Comparison of ENCODE assay signal across 29 mouse cellular contexts in genomic region chr17:7240526-7240925, GRCm38 (mm10).
DNase-seq lines count a peak whose midpoint lies in the region; ATAC-seq and TF ChIP-seq lines count a peak whose summit lies in the region.
"Had no signal": no experiment of that assay in that cellular context is flagged by ENCODE, and none has a peak within 500 bp of the region (broad histone marks: within the 10 kb centered on the region; RNA-seq: fewer than 3 reads in every experiment).

No protein-coding gene starts in this region.

- no peak overlapping the region for H3K4me2 ChIP-seq in forebrain, postnatal 0 days (ENCODE audit: low read depth)
- no peak overlapping the region for H3K4me2 ChIP-seq in forebrain, embryonic 15.5 days (replicated peaks)
- H3K4me2 ChIP-seq: embryonic facial prominence, embryonic 13.5 days; heart, embryonic 11.5 days; hindbrain, embryonic 13.5 days; intestine, embryonic 15.5 days had no signal

- no peaks in the 10 kb centered on the region for H3K9me3 ChIP-seq in forebrain, postnatal 0 days (ENCODE audit: low read length)
- no peaks in the 10 kb centered on the region for H3K9me3 ChIP-seq in forebrain, embryonic 15.5 days
- no peaks in the 10 kb centered on the region for H3K9me3 ChIP-seq in ES-Bruce4 (replicated peaks; ENCODE audit: control insufficient read depth, insufficient read depth, low read length, poor library complexity, severe bottlenecking)
- H3K9me3 ChIP-seq in ES-E14 (ENCODE audit: control insufficient read depth, insufficient read depth, low read depth, low read length) = no peaks in the 10 kb centered on the region
- H3K9me3 ChIP-seq: embryonic facial prominence, embryonic 13.5 days; hindbrain, embryonic 10.5 days; hindbrain, embryonic 13.5 days; intestine, embryonic 15.5 days had no signal

- 0 out of 2 replicates have a peak overlapping the region, but pooled peaks have one; percentile 21 for H3K27ac ChIP-seq in forebrain, postnatal 0 days (ENCODE audit: low read depth, low read length)
- no peak overlapping the region for H3K27ac ChIP-seq in forebrain, embryonic 15.5 days (replicated peaks)
- peak overlapping the region; percentile 86 for H3K27ac ChIP-seq in ES-Bruce4 (ENCODE audit: insufficient read depth, low read length)
- no peak overlapping the region for H3K27ac ChIP-seq in ES-E14 (ENCODE audit: insufficient read depth, low read depth, low read length, poor library complexity, severe bottlenecking)
- H3K27ac ChIP-seq: embryonic facial prominence, embryonic 10.5 days; embryonic facial prominence, embryonic 13.5 days; hindbrain, embryonic 10.5 days; hindbrain, embryonic 13.5 days; intestine, embryonic 15.5 days had no signal

- peak; percentile 92 for TF ChIP-seq EP300 in ES-Bruce4 (IDR thresholded peaks at IDR 0.05; ENCODE audit: insufficient read depth, low read depth, low read length)

- H3K4me1 ChIP-seq in forebrain, postnatal 0 days (ENCODE audit: insufficient read depth) = no peaks in the 10 kb centered on the region
- H3K4me1 ChIP-seq in forebrain, embryonic 15.5 days = no peaks in the 10 kb centered on the region
- peaks cover 1% of the 10 kb centered on the region for H3K4me1 ChIP-seq in ES-Bruce4 (ENCODE audit: control insufficient read depth, insufficient read depth, low read length)
- H3K4me1 ChIP-seq in ES-E14 (ENCODE audit: control insufficient read depth in 2 of 2, insufficient read depth in 2 of 2, low read length in 2 of 2, poor library complexity in 1 of 2) = peaks cover 4 to 18% of the 10 kb centered on the region in 2 experiments; a peak in 2 of 4 replicates
- H3K4me1 ChIP-seq: embryonic facial prominence, embryonic 13.5 days; hindbrain, embryonic 13.5 days; intestine, embryonic 15.5 days had no signal

- in situ Hi-C loops in ES-E14 (cut with MboI; ENCODE audit: low sequenced_read_pairs in 2 of 2, unreplicated experiment in 2 of 2) = no loop called here

- DNase-seq in forebrain, postnatal 0 days = no peak
- DNase-seq in ES-E14 (ENCODE audit: low read depth, low spot score) = peak; percentile 57
- DNase-seq in thymus, postnatal 25 days = no peak
- DNase-seq in thymus, postnatal 0 days (ENCODE audit: low spot score) = no peak
- DNase-seq: adrenal gland, adult 8-10 months; adrenal gland, postnatal 25 days; B cell, adult 2 months; cerebellum, adult 11-12 months; cerebellum, adult 8-10 months; cerebellum, postnatal 10 days; cerebellum, postnatal 36 days; embryo, embryonic 11 days; gastrocnemius, postnatal 10 days; kidney, adult 11 months had no signal

- TF ChIP-seq POLR2A in ES-Bruce4 (IDR thresholded peaks at IDR 0.05; ENCODE audit: insufficient read depth, low read length) = no peak

- H3K27me3 ChIP-seq in forebrain, postnatal 0 days (ENCODE audit: insufficient read depth, low read length) = no peaks in the 10 kb centered on the region
- H3K27me3 ChIP-seq in forebrain, embryonic 15.5 days = no peaks in the 10 kb centered on the region
- H3K27me3 ChIP-seq in ES-Bruce4 (ENCODE audit: control insufficient read depth, insufficient read depth, low read length, poor library complexity, severe bottlenecking) = no peaks in the 10 kb centered on the region
- H3K27me3 ChIP-seq: CH12.LX; embryonic facial prominence, embryonic 13.5 days; hindbrain, embryonic 13.5 days; intestine, embryonic 15.5 days; Patski had no signal

- H3K4me3 ChIP-seq in forebrain, postnatal 0 days (ENCODE audit: low read depth, low read length) = no peak overlapping the region
- no peak overlapping the region for H3K4me3 ChIP-seq in forebrain, embryonic 15.5 days
- H3K4me3 ChIP-seq in ES-Bruce4 (ENCODE audit: low read depth, low read length) (no peak overlapping the region), ES-E14 (ENCODE audit: insufficient read depth in 1 of 2, low read depth in 1 of 2, low read length in 2 of 2, poor library complexity in 1 of 2, severe bottlenecking in 1 of 2) (no peak overlapping the region)
- H3K4me3 ChIP-seq: embryonic facial prominence, embryonic 10.5 days; embryonic facial prominence, embryonic 13.5 days; erythroblast, embryonic 14.5 days; hindbrain, embryonic 10.5 days; hindbrain, embryonic 13.5 days; intestine, embryonic 15.5 days had no signal

- no peak for ATAC-seq in forebrain, postnatal 0 days
- no peak for ATAC-seq in forebrain, embryonic 15.5 days (replicated peaks)
- ATAC-seq: activated CD4-positive, CD25-positive, alpha-beta regulatory T cell, adult 4 months; forebrain, embryonic 14.5 days; hindbrain, embryonic 16.5 days; intestine, embryonic 15.5 days; Patski had no signal

- TF ChIP-seq CTCF in forebrain, postnatal 0 days (IDR thresholded peaks at IDR 0.05; ENCODE audit: low read depth) = no peak
- no peak for TF ChIP-seq CTCF in ES-Bruce4 (IDR thresholded peaks at IDR 0.05; ENCODE audit: low read depth, low read length)

- 76% methylated on average over 4 of the region's 4 CpGs for WGBS in forebrain, postnatal 0 days
- 79% methylated on average over 4 of the region's 4 CpGs for WGBS in forebrain, embryonic 15.5 days

- H3K36me3 ChIP-seq in forebrain, postnatal 0 days (ENCODE audit: insufficient read depth) = 0 out of 2 replicates have a peak, but pooled peaks cover 3% of the 10 kb centered on the region
- H3K36me3 ChIP-seq in forebrain, embryonic 15.5 days = peaks cover 2% of the 10 kb centered on the region; the same call in 1 of the 2 replicates
- no peaks in the 10 kb centered on the region for H3K36me3 ChIP-seq in ES-Bruce4 (ENCODE audit: control insufficient read depth, insufficient read depth, low read length, poor library complexity, severe bottlenecking)
- H3K36me3 ChIP-seq in ES-E14 (ENCODE audit: control insufficient read depth, insufficient read depth, low read length, poor library complexity, severe bottlenecking) = peaks cover 8% of the 10 kb centered on the region; the same call in 1 of the 2 replicates
- H3K36me3 ChIP-seq: G1E; intestine, embryonic 15.5 days had no signal

- H3K9ac ChIP-seq in forebrain, postnatal 0 days = no peak overlapping the region
- no peak overlapping the region for H3K9ac ChIP-seq in forebrain, embryonic 15.5 days (replicated peaks)
- H3K9ac ChIP-seq in ES-Bruce4 (ENCODE audit: low read depth, poor library complexity, severe bottlenecking) = no peak overlapping the region
- H3K9ac ChIP-seq in ES-E14 (ENCODE audit: insufficient read depth, low read depth, low read length, poor library complexity, severe bottlenecking) = no peak overlapping the region
- H3K9ac ChIP-seq: embryonic facial prominence, embryonic 13.5 days; hindbrain, embryonic 13.5 days; intestine, embryonic 15.5 days had no signal

TF ChIP-seq in ES-E14, 5 proteins besides CTCF, POLR2A, EP300 and RAD21:
- no peak for TF ChIP-seq CHD2 (IDR thresholded peaks at IDR 0.05; ENCODE audit: low read depth, low read length)
- no peak for TF ChIP-seq MAFK (IDR thresholded peaks at IDR 0.05; ENCODE audit: insufficient read depth, low read depth, low read length)
- no peak for TF ChIP-seq ZC3H11A (IDR thresholded peaks at IDR 0.05; ENCODE audit: borderline replicate concordance, low read depth, low read length)
- TF ChIP-seq HCFC1 (IDR thresholded peaks at IDR 0.05; ENCODE audit: borderline replicate concordance, insufficient read depth, low read length) = no peak
- TF ChIP-seq ZNF384 (IDR thresholded peaks at IDR 0.05; ENCODE audit: low read depth, low read length) = no peak

Comparison
In these comparisons a context has a peak if more than half of its experiments do, and no peak if none do; other contexts are left out.
1. H3K27ac ChIP-seq: peak in forebrain, postnatal 0 days (single experiment) and ES-Bruce4 (single experiment); none in forebrain, embryonic 15.5 days (single experiment) and ES-E14 (single experiment).